ENCODE assay signal across 9 mouse cellular contexts in the genomic region with DNA sequence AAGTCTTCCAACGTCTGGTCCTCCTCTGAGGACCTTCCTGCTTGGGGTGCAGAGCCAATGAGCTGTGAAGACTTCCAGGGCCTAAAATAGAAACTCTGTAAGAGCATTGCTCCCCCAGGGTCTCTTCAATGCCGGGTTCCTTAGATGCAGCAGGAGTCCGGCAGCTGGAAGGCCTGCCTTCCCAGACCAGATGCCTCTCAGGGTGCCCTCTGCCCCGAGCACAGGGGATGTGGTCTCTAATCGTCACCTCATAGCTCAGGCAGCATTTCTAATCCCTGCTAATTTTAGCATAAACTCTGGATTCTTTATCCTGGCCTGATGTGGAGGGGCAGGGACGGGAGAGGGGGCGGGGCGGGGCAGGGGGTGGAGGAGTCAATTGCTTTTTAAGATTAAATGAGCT.
DNase-seq lines count a peak whose midpoint lies in the region; ATAC-seq lines count a peak whose summit lies in the region.
"Had no signal": no experiment of that assay in that cellular context is flagged by ENCODE, and none has a peak within 500 bp of the region (broad histone marks: within the 10 kb centered on the region; RNA-seq: fewer than 3 reads in every experiment).

No protein-coding gene starts in this region.

- DNase-seq in kidney, adult 11 months: no peak
- no peak for DNase-seq in forebrain, embryonic 10.5 days (ENCODE audit: extremely low spot score, low spot score)
- DNase-seq in midbrain, embryonic 14.5 days: no peak
- no peak for DNase-seq in urinary bladder, postnatal 10 days (ENCODE audit: low spot score)
- DNase-seq in cerebellum, adult 11 months: no peak
- DNase-seq: gastrocnemius, postnatal 25 days had no signal

- ATAC-seq in kidney, embryonic 15.5 days (replicated peaks; ENCODE audit: low FRiP score): no peak
- no peak for ATAC-seq in heart, embryonic 13.5 days (ENCODE audit: extremely low read depth, insufficient number of reproducible peaks, low FRiP score, low TSS enrichment)
- peak; percentile 52; the same call in 1 of the 2 replicates for ATAC-seq in midbrain, embryonic 14.5 days (ENCODE audit: low FRiP score, low TSS enrichment)

- 0 out of 2 replicates have a peak overlapping the region, but pooled peaks have one; percentile 2 for H3K9ac ChIP-seq in kidney, embryonic 15.5 days
- 0 out of 2 replicates have a peak overlapping the region, but pooled peaks have one; percentile 37 for H3K9ac ChIP-seq in heart, embryonic 13.5 days
- no peak overlapping the region for H3K9ac ChIP-seq in midbrain, embryonic 14.5 days (replicated peaks; ENCODE audit: low read length)
- H3K9ac ChIP-seq: embryonic facial prominence, embryonic 12.5 days had no signal

- no peak overlapping the region for H3K4me3 ChIP-seq in kidney, embryonic 15.5 days (replicated peaks)
- H3K4me3 ChIP-seq in forebrain, embryonic 10.5 days: peak overlapping the region; percentile 12; the same call in 1 of the 2 replicates
- H3K4me3 ChIP-seq in heart, embryonic 13.5 days: 0 out of 2 replicates have a peak overlapping the region, but pooled peaks have one; percentile 0
- H3K4me3 ChIP-seq in midbrain, embryonic 14.5 days (replicated peaks; ENCODE audit: low read depth, low read length): no peak overlapping the region
- H3K4me3 ChIP-seq: embryonic facial prominence, embryonic 12.5 days had no signal

- no peaks in the 10 kb centered on the region for H3K27me3 ChIP-seq in kidney, embryonic 15.5 days
- H3K27me3 ChIP-seq in forebrain, embryonic 10.5 days (ENCODE audit: poor library complexity, severe bottlenecking): peaks cover 7% of the 10 kb centered on the region; the same call in 1 of the 2 replicates
- H3K27me3 ChIP-seq in heart, embryonic 13.5 days (replicated peaks): no peaks in the 10 kb centered on the region
- no peaks in the 10 kb centered on the region for H3K27me3 ChIP-seq in midbrain, embryonic 14.5 days (ENCODE audit: control insufficient read depth, insufficient read depth, low read length)
- H3K27me3 ChIP-seq: embryonic facial prominence, embryonic 12.5 days had no signal

- no peaks in the 10 kb centered on the region for H3K36me3 ChIP-seq in kidney, embryonic 15.5 days
- H3K36me3 ChIP-seq in forebrain, embryonic 10.5 days (replicated peaks): no peaks in the 10 kb centered on the region
- no peaks in the 10 kb centered on the region for H3K36me3 ChIP-seq in heart, embryonic 13.5 days
- H3K36me3 ChIP-seq in midbrain, embryonic 14.5 days (ENCODE audit: control insufficient read depth, insufficient read depth, low read length): no peaks in the 10 kb centered on the region
- H3K36me3 ChIP-seq: embryonic facial prominence, embryonic 12.5 days had no signal

- no peaks in the 10 kb centered on the region for H3K9me3 ChIP-seq in kidney, embryonic 15.5 days (replicated peaks)
- H3K9me3 ChIP-seq in forebrain, embryonic 10.5 days: no peaks in the 10 kb centered on the region
- no peaks in the 10 kb centered on the region for H3K9me3 ChIP-seq in heart, embryonic 13.5 days
- H3K9me3 ChIP-seq in midbrain, embryonic 14.5 days (ENCODE audit: control insufficient read depth, low read length): no peaks in the 10 kb centered on the region
- H3K9me3 ChIP-seq: embryonic facial prominence, embryonic 12.5 days had no signal

- no peak overlapping the region for H3K27ac ChIP-seq in kidney, embryonic 15.5 days
- peak overlapping the region; percentile 17; the same call in 1 of the 2 replicates for H3K27ac ChIP-seq in forebrain, embryonic 10.5 days
- H3K27ac ChIP-seq in heart, embryonic 13.5 days (replicated peaks): peak overlapping the region; percentile 77
- peak overlapping the region; percentile 10; the same call in 1 of the 2 replicates for H3K27ac ChIP-seq in midbrain, embryonic 14.5 days (replicated peaks; ENCODE audit: low read depth, low read length)
- H3K27ac ChIP-seq: embryonic facial prominence, embryonic 12.5 days had no signal

- no peak overlapping the region for H3K4me2 ChIP-seq in kidney, embryonic 15.5 days
- peak overlapping the region; percentile 33 for H3K4me2 ChIP-seq in heart, embryonic 13.5 days
- peak overlapping the region; percentile 20 for H3K4me2 ChIP-seq in midbrain, embryonic 14.5 days (ENCODE audit: low read length)
- H3K4me2 ChIP-seq: embryonic facial prominence, embryonic 12.5 days had no signal

- WGBS in kidney, embryonic 15.5 days: 30% methylated on average over 8 of the region's 8 CpGs
- 21% methylated on average over 8 of the region's 8 CpGs for WGBS in forebrain, embryonic 10.5 days
- WGBS in heart, embryonic 13.5 days: 17% methylated on average over 8 of the region's 8 CpGs
- 16% methylated on average over 8 of the region's 8 CpGs for WGBS in midbrain, embryonic 14.5 days

- peaks cover 42% of the 10 kb centered on the region for H3K4me1 ChIP-seq in kidney, embryonic 15.5 days
- H3K4me1 ChIP-seq in forebrain, embryonic 10.5 days: peaks cover 26% of the 10 kb centered on the region
- H3K4me1 ChIP-seq in heart, embryonic 13.5 days: peaks cover 68% of the 10 kb centered on the region
- peaks cover 32% of the 10 kb centered on the region for H3K4me1 ChIP-seq in midbrain, embryonic 14.5 days (ENCODE audit: control insufficient read depth, insufficient read depth, low read length)

Comparison
In these comparisons a context has a peak if more than half of its experiments do, and no peak if none do; other contexts are left out.
1. H3K4me3 ChIP-seq: peak in forebrain, embryonic 10.5 days (single experiment) and heart, embryonic 13.5 days (single experiment); none in kidney, embryonic 15.5 days (single experiment) and midbrain, embryonic 14.5 days (single experiment).